ENCODE assay signal across 9 mouse cellular contexts in genomic region chr5:24605980-24606665, GRCm38 (mm10). TPM values are rescaled to one million over a fixed set of nuclear protein-coding genes. Genes with fewer than 3 reads are reported as not detected.
DNase-seq lines count a peak whose midpoint lies in the region; ATAC-seq lines count a peak whose summit lies in the region.
"Had no signal": no experiment of that assay in that cellular context is flagged by ENCODE, and none has a peak within 500 bp of the region (broad histone marks: within the 10 kb centered on the region; RNA-seq: fewer than 3 reads in every experiment).

No protein-coding gene starts in this region.

- 25% methylated on average over 14 of the region's 14 CpGs for WGBS in kidney, embryonic 14.5 days
- 16% methylated on average over 14 of the region's 14 CpGs for WGBS in forebrain, embryonic 11.5 days
- 12% methylated on average over 14 of the region's 14 CpGs for WGBS in hindbrain, embryonic 15.5 days
- WGBS in neural tube, embryonic 12.5 days: 11% methylated on average over 14 of the region's 14 CpGs

- H3K4me3 ChIP-seq in kidney, embryonic 14.5 days (ENCODE audit: low read length): peak overlapping the region; percentile 5; the same call in 1 of the 2 replicates
- peak overlapping the region; percentile 51 for H3K4me3 ChIP-seq in forebrain, embryonic 11.5 days (ENCODE audit: low read depth, low read length)
- peak overlapping the region; percentile 49 for H3K4me3 ChIP-seq in hindbrain, embryonic 15.5 days
- H3K4me3 ChIP-seq in neural tube, embryonic 12.5 days: peak overlapping the region; percentile 49; the same call in 1 of the 2 replicates

- H3K4me1 ChIP-seq in kidney, embryonic 14.5 days (ENCODE audit: control insufficient read depth, insufficient read depth, low read length): peaks cover 33% of the 10 kb centered on the region
- H3K4me1 ChIP-seq in forebrain, embryonic 11.5 days (replicated peaks; ENCODE audit: control insufficient read depth, insufficient read depth, low read length): peaks cover 45% of the 10 kb centered on the region
- peaks cover 64% of the 10 kb centered on the region for H3K4me1 ChIP-seq in hindbrain, embryonic 15.5 days (replicated peaks)
- peaks cover 58% of the 10 kb centered on the region for H3K4me1 ChIP-seq in neural tube, embryonic 12.5 days

- H3K27me3 ChIP-seq in kidney, embryonic 14.5 days (ENCODE audit: control insufficient read depth, insufficient read depth, low read length): no peaks in the 10 kb centered on the region
- H3K27me3 ChIP-seq in forebrain, embryonic 11.5 days (ENCODE audit: control insufficient read depth, insufficient read depth, low read length): no peaks in the 10 kb centered on the region
- H3K27me3 ChIP-seq in hindbrain, embryonic 15.5 days: no peaks in the 10 kb centered on the region
- no peaks in the 10 kb centered on the region for H3K27me3 ChIP-seq in neural tube, embryonic 12.5 days (replicated peaks)

- no peak for ATAC-seq in kidney, embryonic 14.5 days (ENCODE audit: low FRiP score, low TSS enrichment)
- ATAC-seq in forebrain, embryonic 11.5 days (replicated peaks; ENCODE audit: low FRiP score): no peak
- ATAC-seq in hindbrain, embryonic 15.5 days (ENCODE audit: low FRiP score, low read depth): no peak
- ATAC-seq in neural tube, embryonic 12.5 days (ENCODE audit: low FRiP score, low read depth): no peak
- no peak for ATAC-seq in megakaryocyte progenitor cell, adult 5-6 weeks (replicated peaks; ENCODE audit: poor library complexity)

- H3K9ac ChIP-seq in kidney, embryonic 14.5 days (ENCODE audit: low read depth, low read length): peak overlapping the region; percentile 91; the same call in 1 of the 2 replicates
- H3K9ac ChIP-seq in forebrain, embryonic 11.5 days (ENCODE audit: low read length): peak overlapping the region; percentile 86
- H3K9ac ChIP-seq in hindbrain, embryonic 15.5 days: peak overlapping the region; percentile 40
- H3K9ac ChIP-seq in neural tube, embryonic 12.5 days: peak overlapping the region; percentile 74

- DNase-seq in kidney, postnatal 14 days: no peak
- DNase-seq in forebrain, embryonic 11.5 days (ENCODE audit: low spot score): peak; percentile 58
- DNase-seq in spleen, postnatal 14 days (ENCODE audit: low spot score in 2 of 2): no peak
- no peak for DNase-seq in testis, postnatal 10 days (ENCODE audit: low spot score)

- no peaks in the 10 kb centered on the region for H3K36me3 ChIP-seq in kidney, embryonic 14.5 days (ENCODE audit: control insufficient read depth, insufficient read depth, low read length)
- no peaks in the 10 kb centered on the region for H3K36me3 ChIP-seq in forebrain, embryonic 11.5 days (ENCODE audit: control insufficient read depth, insufficient read depth, low read length)
- H3K36me3 ChIP-seq in hindbrain, embryonic 15.5 days: no peaks in the 10 kb centered on the region
- H3K36me3 ChIP-seq in neural tube, embryonic 12.5 days: no peaks in the 10 kb centered on the region

- peak overlapping the region; percentile 55 for H3K4me2 ChIP-seq in kidney, embryonic 14.5 days (replicated peaks; ENCODE audit: low read depth, low read length)
- H3K4me2 ChIP-seq in forebrain, embryonic 11.5 days (ENCODE audit: low read depth, low read length, severe bottlenecking): peak overlapping the region; percentile 71
- H3K4me2 ChIP-seq in hindbrain, embryonic 15.5 days: peak overlapping the region; percentile 65
- H3K4me2 ChIP-seq in neural tube, embryonic 12.5 days (replicated peaks): peak overlapping the region; percentile 93

- H3K9me3 ChIP-seq in kidney, embryonic 14.5 days (ENCODE audit: control insufficient read depth, low read length): no peaks in the 10 kb centered on the region
- H3K9me3 ChIP-seq in forebrain, embryonic 11.5 days (ENCODE audit: control insufficient read depth, low read length): no peaks in the 10 kb centered on the region
- H3K9me3 ChIP-seq in hindbrain, embryonic 15.5 days: no peaks in the 10 kb centered on the region
- H3K9me3 ChIP-seq in neural tube, embryonic 12.5 days: no peaks in the 10 kb centered on the region

- peak overlapping the region; percentile 21; the same call in 1 of the 2 replicates for H3K27ac ChIP-seq in kidney, embryonic 14.5 days (ENCODE audit: low read depth, low read length)
- peak overlapping the region; percentile 98 for H3K27ac ChIP-seq in forebrain, embryonic 11.5 days (ENCODE audit: low read depth, low read length)
- H3K27ac ChIP-seq in hindbrain, embryonic 15.5 days (replicated peaks): peak overlapping the region; percentile 95
- peak overlapping the region; percentile 93 for H3K27ac ChIP-seq in neural tube, embryonic 12.5 days

RNA-seq across cellular contexts. Expression of gene Smarcd3, which starts 18.1 kb away (rescaled TPM):
- 40.4 and 41.1 TPM in 2 replicates for polyA plus RNA-seq in kidney, embryonic 14.5 days (2014; fragmentation: Nextera tagmentation; extraction: Ambion mirVana)
- 76.0 and 93.8 TPM in 2 replicates for polyA plus RNA-seq in forebrain, embryonic 11.5 days (2014; fragmentation: Nextera tagmentation; extraction: Ambion mirVana)
- polyA plus RNA-seq in hindbrain, embryonic 15.5 days (2015; fragmentation: Nextera tagmentation; extraction: Ambion mirVana): 134 and 138 TPM in 2 replicates
- polyA plus RNA-seq in neural tube, embryonic 12.5 days (2016; fragmentation: Nextera tagmentation; extraction: Ambion mirVana): 82.2 and 90.6 TPM in 2 replicates
- not detected in 2 replicates for total RNA-seq in megakaryocyte progenitor cell, adult 5-6 weeks (2015)
- total RNA-seq in megakaryocyte progenitor cell, adult 5-6 weeks (2017): 0.08 TPM in 1 of 2 replicates, not detected in the other
- total RNA-seq: megakaryocyte-erythroid progenitor cell, adult 5-6 weeks had no signal

RNA-seq across cellular contexts. Expression of gene Chpf2, which starts 19.6 kb away (rescaled TPM):
- polyA plus RNA-seq in kidney, embryonic 14.5 days (2014; fragmentation: Nextera tagmentation; extraction: Ambion mirVana): 8.3 and 11.0 TPM in 2 replicates
- 11.4 and 11.5 TPM in 2 replicates for polyA plus RNA-seq in forebrain, embryonic 11.5 days (2014; fragmentation: Nextera tagmentation; extraction: Ambion mirVana)
- 18.7 and 19.0 TPM in 2 replicates for polyA plus RNA-seq in hindbrain, embryonic 15.5 days (2015; fragmentation: Nextera tagmentation; extraction: Ambion mirVana)
- polyA plus RNA-seq in neural tube, embryonic 12.5 days (2016; fragmentation: Nextera tagmentation; extraction: Ambion mirVana): 19.8 and 21.6 TPM in 2 replicates
- total RNA-seq in megakaryocyte progenitor cell, adult 5-6 weeks (2015): 4.7 and 5.9 TPM in 2 replicates
- total RNA-seq in megakaryocyte progenitor cell, adult 5-6 weeks (2017): 12.4 and 35.1 TPM in 2 replicates

RNA-seq across cellular contexts. Expression of gene Abcf2, which starts 28.9 kb away (rescaled TPM):
- polyA plus RNA-seq in kidney, embryonic 14.5 days (2014; fragmentation: Nextera tagmentation; extraction: Ambion mirVana): 102 and 121 TPM in 2 replicates
- polyA plus RNA-seq in forebrain, embryonic 11.5 days (2014; fragmentation: Nextera tagmentation; extraction: Ambion mirVana): 153 and 165 TPM in 2 replicates
- 78.7 and 82.1 TPM in 2 replicates for polyA plus RNA-seq in hindbrain, embryonic 15.5 days (2015; fragmentation: Nextera tagmentation; extraction: Ambion mirVana)
- polyA plus RNA-seq in neural tube, embryonic 12.5 days (2016; fragmentation: Nextera tagmentation; extraction: Ambion mirVana): 114 and 123 TPM in 2 replicates
- total RNA-seq in megakaryocyte progenitor cell, adult 5-6 weeks (2015): 45.4 and 46.0 TPM in 2 replicates
- total RNA-seq in megakaryocyte progenitor cell, adult 5-6 weeks (2017): 113 and 115 TPM in 2 replicates

RNA-seq across cellular contexts. Expression of gene 4931409K22Rik, which starts 49.5 kb away (rescaled TPM):
- polyA plus RNA-seq in kidney, embryonic 14.5 days (2014; fragmentation: Nextera tagmentation; extraction: Ambion mirVana): 0.26 and 0.34 TPM in 2 replicates
- 0.20 TPM in 1 of 2 replicates, not detected in the other for polyA plus RNA-seq in forebrain, embryonic 11.5 days (2014; fragmentation: Nextera tagmentation; extraction: Ambion mirVana)
- 0.10 and 0.18 TPM in 2 replicates for polyA plus RNA-seq in hindbrain, embryonic 15.5 days (2015; fragmentation: Nextera tagmentation; extraction: Ambion mirVana)
- 0.15 and 0.20 TPM in 2 replicates for polyA plus RNA-seq in neural tube, embryonic 12.5 days (2016; fragmentation: Nextera tagmentation; extraction: Ambion mirVana)
- total RNA-seq in megakaryocyte progenitor cell, adult 5-6 weeks (2015): not detected in 2 replicates
- total RNA-seq in megakaryocyte progenitor cell, adult 5-6 weeks (2017): not detected in 2 replicates
- total RNA-seq: megakaryocyte-erythroid progenitor cell, adult 5-6 weeks had no signal

Comparison
In these comparisons a context has a peak if more than half of its experiments do, and no peak if none do; other contexts are left out.
1. H3K27ac ChIP-seq: peak in every context shown above with its lines; median percentile 98 in forebrain, embryonic 11.5 days; 95 in hindbrain, embryonic 15.5 days; 93 in neural tube, embryonic 12.5 days; 21 in kidney, embryonic 14.5 days.
2. H3K9ac ChIP-seq: peak in every context shown above with its lines; median percentile 91 in kidney, embryonic 14.5 days; 86 in forebrain, embryonic 11.5 days; 74 in neural tube, embryonic 12.5 days; 40 in hindbrain, embryonic 15.5 days.